Mouse (Mus musculus) testis, adult 2 months (tissue): ENCODE measurements around the gene Cd46. TPM values are rescaled to one million over a fixed set of nuclear protein-coding genes. Genes with fewer than 3 reads are reported as not detected.

Source experiments
- H3K27ac ChIP-seq: fragments of 200-500 bp; 2 replicates; pipeline ENCODE4 v1.5.1; 2012; ENCODE audit warnings: low read depth, low read length; ENCODE audit not compliant: control insufficient read depth, insufficient read depth
- H3K27me3 ChIP-seq: fragments of 200-500 bp; 2 replicates; pipeline ENCODE4 v1.6.1; 2012; ENCODE audit warnings: mild to moderate bottlenecking, low read length, moderate library complexity; ENCODE audit not compliant: control insufficient read depth, insufficient read depth
- H3K36me3 ChIP-seq: fragments of 200-500 bp; 2 replicates; pipeline ENCODE4 v1.6.1; 2012; ENCODE audit warnings: mild to moderate bottlenecking, low read length; ENCODE audit not compliant: control insufficient read depth, insufficient read depth
- H3K4me1 ChIP-seq: fragments of 200-500 bp; 2 replicates; pipeline ENCODE4 v1.6.1; 2012; ENCODE audit warnings: low read length; ENCODE audit not compliant: control insufficient read depth, insufficient read depth
- H3K4me3 ChIP-seq: fragments of 200-500 bp; 2 replicates; pipeline ENCODE4 v1.5.1; 2012; ENCODE audit warnings: low read depth, mild to moderate bottlenecking, low read length, moderate library complexity, mixed read lengths; ENCODE audit not compliant: control insufficient read depth
- CTCF ChIP-seq: fragments of 200-500 bp; IDR thresholded peaks from 2 replicates; pipeline ENCODE4 v1.5.1; 2012; ENCODE audit warnings: low read depth, mild to moderate bottlenecking, inconsistent platforms, low read length, moderate library complexity; ENCODE audit not compliant: control insufficient read depth, insufficient read depth, insufficient replicate concordance
- POLR2A ChIP-seq: fragments of 200-500 bp; IDR thresholded peaks from 2 replicates; pipeline ENCODE4 v1.6.1; 2012; ENCODE audit warnings: low read depth, mild to moderate bottlenecking, inconsistent platforms, low read length, moderate library complexity; ENCODE audit not compliant: control insufficient read depth
- polyA plus RNA-seq: library from polyadenylated mRNA; depleted of rRNA; stranded (reverse); fragments of >200 nt; gene quantifications from 2 replicates; pipeline ENCODE4 v1.2.3, GENCODE M21; 2012; rRNA removed

The Cd46 gene
- polyA plus RNA-seq, result 8.0 and 11.3 TPM in 2 replicates

DNA sequence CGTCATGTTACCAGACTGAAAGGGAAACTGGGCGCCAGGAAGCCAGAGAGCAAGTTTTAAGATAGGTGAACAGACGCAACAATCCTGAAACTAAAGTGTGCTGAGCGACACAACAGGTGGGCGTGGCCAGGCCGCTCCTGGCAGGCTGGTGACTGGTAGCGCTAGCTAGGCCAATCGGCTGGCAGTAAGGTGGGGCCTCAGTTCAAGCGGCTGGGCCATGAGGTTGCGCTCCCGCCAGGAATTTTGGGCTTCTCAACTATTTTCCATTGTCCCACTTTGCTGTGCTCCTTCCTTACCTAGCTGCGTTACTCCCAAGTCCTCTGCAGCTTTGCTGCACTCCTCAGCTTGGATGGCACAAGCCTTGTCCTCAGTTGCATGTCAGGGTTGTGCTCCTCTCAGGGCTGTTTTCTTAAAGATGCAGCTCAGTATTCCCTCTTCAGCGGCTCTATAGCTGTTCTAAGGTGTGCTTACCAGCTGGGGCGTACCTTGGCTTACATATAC is at the start of gene Cd46:
Gene Cd46 (minus strand): TSS at position 30 of the 501 bp plus-strand sequence.
- peaks cover 4% of the 10 kb centered on the region for H3K4me1 ChIP-seq
- no peaks in the 10 kb centered on the region for H3K27me3 ChIP-seq
- peak within 1 kb of the TSS; percentile 93 for H3K4me3 ChIP-seq
- peak within 1 kb of the TSS; percentile 58 for H3K27ac ChIP-seq
- TF ChIP-seq POLR2A, result peak; percentile 78; the same call in 1 of the 2 replicates
- no peak for TF ChIP-seq CTCF
- no peaks in the 10 kb centered on the region for H3K36me3 ChIP-seq

DNA sequence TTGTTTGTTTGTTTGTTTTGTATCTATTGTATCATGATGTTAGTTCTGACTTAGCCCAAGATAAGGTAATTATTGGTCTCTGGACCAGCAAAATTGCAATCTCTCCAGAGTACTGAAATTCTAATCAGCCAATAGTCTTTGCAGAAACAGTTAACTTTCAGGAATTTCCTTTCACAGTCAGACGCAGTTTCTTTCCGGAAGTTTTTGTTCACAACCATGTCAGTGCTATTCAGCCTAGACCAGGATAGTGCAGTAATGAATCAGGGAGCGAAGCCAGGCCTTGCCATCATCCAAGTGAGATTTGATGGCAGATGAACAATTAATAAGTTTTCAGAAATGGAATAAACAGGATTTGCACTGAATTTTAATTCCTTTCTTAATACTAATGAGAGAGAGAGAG is 40.0 kb upstream of the Cd46 start:
- no peak overlapping the region for H3K4me3 ChIP-seq
- H3K4me1 ChIP-seq, result no peaks in the 10 kb centered on the region
- H3K36me3 ChIP-seq, result no peaks in the 10 kb centered on the region
- no peaks in the 10 kb centered on the region for H3K27me3 ChIP-seq
- TF ChIP-seq CTCF (no peak), POLR2A (no peak)
- no peak overlapping the region for H3K27ac ChIP-seq

DNA sequence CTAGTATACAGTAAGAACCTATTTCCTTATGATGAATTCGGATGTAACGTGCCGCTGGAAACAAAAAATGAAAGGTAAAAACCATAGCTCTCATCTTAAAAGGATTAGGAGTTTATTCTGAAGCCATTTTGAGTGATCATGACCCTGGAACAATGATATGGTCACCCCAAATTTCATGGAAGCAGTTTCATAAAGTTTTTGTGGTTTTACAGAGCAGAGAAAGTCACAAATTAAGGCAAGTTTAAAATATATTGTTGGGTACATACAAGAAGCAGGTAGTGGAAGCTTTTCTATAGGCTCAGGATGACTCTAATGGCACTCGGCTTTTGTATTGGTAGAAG is 39.6 kb upstream of the Cd46 start:
- H3K4me3 ChIP-seq, result peak overlapping the region; percentile 96; the same call in 1 of the 2 replicates
- TF ChIP-seq CTCF (no peak), POLR2A (no peak)
- H3K27ac ChIP-seq, result no peak overlapping the region
- H3K36me3 ChIP-seq, result no peaks in the 10 kb centered on the region
- no peaks in the 10 kb centered on the region for H3K4me1 ChIP-seq
- no peaks in the 10 kb centered on the region for H3K27me3 ChIP-seq

DNA sequence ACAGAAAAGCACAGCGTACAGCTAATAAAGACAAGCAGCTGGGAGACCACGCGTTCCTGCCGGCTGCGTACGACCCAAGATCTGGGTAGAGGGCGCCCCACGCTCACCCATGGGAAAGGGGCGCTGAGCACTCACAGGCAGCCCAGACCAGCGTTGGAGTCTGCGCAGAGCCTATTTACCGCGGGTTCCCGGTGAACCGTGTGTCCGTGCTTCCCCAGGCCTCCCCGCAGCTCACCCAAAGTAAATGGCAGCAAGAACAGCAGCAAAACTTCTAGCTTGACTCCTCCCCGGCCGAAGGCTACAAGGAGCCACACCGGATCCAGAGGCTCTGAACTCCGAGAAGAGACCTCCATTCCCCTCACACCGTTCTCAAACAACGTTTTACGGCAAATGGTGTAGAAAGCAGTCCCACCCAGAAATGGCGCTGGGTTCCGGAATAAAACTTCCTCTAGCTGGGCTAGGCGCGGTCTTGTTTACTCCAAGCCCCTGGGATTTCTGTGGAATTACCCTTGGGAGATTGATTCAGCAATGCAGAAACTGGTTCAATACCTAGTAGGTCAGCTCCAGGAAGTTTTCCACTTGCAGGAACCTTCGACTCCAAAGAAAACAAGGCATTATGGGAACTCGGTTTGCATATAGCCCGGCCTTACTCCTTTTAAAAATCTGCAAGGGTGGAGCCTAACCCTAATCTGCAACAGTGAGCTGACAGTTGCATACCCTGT is 39.1 kb upstream of the Cd46 start, which contains the start of gene Cr1l:
Gene Cr1l (minus strand): TSS at position 634 of the 722 bp plus-strand sequence.
- H3K36me3 ChIP-seq, result no peaks in the 10 kb centered on the region
- TF ChIP-seq POLR2A, result peak; percentile 67
- TF ChIP-seq CTCF, result peak; percentile 25; the same call in 1 of the 2 replicates
- peak within 1 kb of the TSS; percentile 96 for H3K4me3 ChIP-seq
- peak within 1 kb of the TSS; percentile 95 for H3K27ac ChIP-seq
- no peaks in the 10 kb centered on the region for H3K27me3 ChIP-seq
- H3K4me1 ChIP-seq, result no peaks in the 10 kb centered on the region

DNA sequence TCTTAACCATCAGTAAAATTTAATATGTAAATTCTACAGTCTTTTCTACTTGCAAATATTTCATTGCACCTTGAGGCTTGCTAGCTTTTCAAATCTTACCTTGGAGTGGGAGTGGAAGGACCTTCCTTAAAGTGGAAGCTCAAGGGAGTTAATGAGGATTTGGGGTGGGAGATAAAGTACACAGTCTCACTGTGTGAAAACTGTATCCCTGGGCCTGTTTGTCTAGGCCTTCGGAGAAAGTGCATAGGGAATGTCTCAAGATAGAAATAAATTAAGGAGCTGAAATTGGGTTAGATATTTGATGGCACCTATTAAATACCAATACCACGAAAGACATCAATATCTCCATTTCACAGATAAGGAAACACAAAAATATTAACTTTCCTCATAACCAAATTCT is 38.4 kb upstream of the Cd46 start:
- H3K4me3 ChIP-seq, result peak overlapping the region; percentile 96
- no peaks in the 10 kb centered on the region for H3K27me3 ChIP-seq
- TF ChIP-seq CTCF, result no peak
- no peak for TF ChIP-seq POLR2A
- H3K4me1 ChIP-seq, result no peaks in the 10 kb centered on the region
- H3K36me3 ChIP-seq, result no peaks in the 10 kb centered on the region
- H3K27ac ChIP-seq, result peak overlapping the region; percentile 95; the same call in 1 of the 2 replicates

DNA sequence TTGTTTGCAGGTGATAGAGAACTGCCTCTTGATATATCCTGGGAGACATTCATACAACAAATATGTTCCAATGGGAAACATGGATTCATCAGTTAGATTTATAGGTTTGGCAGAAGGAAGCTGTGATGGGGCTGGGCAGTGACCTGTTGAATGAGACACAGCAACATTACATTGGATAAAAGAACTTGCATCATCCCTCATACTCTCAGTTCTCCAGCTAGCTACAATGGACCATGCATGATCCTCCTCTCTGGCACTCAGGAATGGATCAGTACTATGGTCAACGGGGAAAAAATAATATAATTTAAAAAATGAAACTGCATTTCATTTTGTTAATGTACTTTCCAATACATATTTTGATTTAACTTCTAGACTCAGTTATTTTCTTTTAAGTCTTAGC is 37.8 kb upstream of the Cd46 start:
- Histone ChIP-seq H3K36me3 (no peaks in the 10 kb centered on the region), H3K4me1 (no peaks in the 10 kb centered on the region), H3K27me3 (no peaks in the 10 kb centered on the region), H3K27ac (no peak overlapping the region), H3K4me3 (no peak overlapping the region)
- no peak for TF ChIP-seq CTCF
- no peak for TF ChIP-seq POLR2A

DNA sequence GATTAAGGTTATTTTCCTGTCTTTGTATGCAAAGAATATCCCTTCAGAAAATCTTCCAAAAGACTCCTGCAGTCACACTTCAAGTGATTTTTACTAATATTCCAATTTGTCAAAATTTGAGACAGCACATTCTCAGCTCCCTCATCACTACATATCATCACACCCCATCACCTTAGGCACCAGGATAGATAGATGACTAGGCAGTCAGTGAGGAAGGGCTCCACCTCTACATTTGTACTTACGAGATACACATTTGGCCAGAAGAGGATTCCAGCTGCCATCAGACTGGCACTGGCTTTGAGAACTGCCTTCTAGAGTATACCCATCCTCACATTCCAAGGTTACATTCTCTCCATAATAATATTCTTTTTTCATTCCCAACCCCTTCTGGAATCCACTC is 22.4 kb upstream of the Cd46 start:
- TF ChIP-seq POLR2A (no peak), CTCF (no peak)
- Histone ChIP-seq H3K36me3 (no peaks in the 10 kb centered on the region), H3K4me1 (no peaks in the 10 kb centered on the region)

More for the DNA sequence above, 22.4 kb upstream of the Cd46 start:
- H3K27ac ChIP-seq, result no peak overlapping the region
- H3K4me3 ChIP-seq, result no peak overlapping the region
- H3K27me3 ChIP-seq, result no peaks in the 10 kb centered on the region
